Mouse (Mus musculus) liver, embryonic 13.5 days (tissue): ENCODE data around the gene Srrm1. TPM values are rescaled to one million over a fixed set of nuclear protein-coding genes. Genes with fewer than 3 reads are reported as not detected.

Source experiments
- ATAC-seq: fragments of 200-750 bp; cut with Nextera tagmentation; 2 replicates; pipeline ENCODE4 v1.8.0; 2017; ENCODE audit warnings: low read depth, mild to moderate bottlenecking, moderate number of reproducible peaks, moderate library complexity
- DNase-seq: peaks from one replicate; pipeline ENCODE4 v3.0.0; 2022
- H3K27ac ChIP-seq: fragments of 300-500 bp; sonication (generic); 2 replicates; pipeline ENCODE4 v1.5.1; 2015; ENCODE audit warnings: moderate library complexity, mild to moderate bottlenecking, inconsistent platforms
- H3K27me3 ChIP-seq: fragments of 300-500 bp; sonication (generic); 2 replicates; pipeline ENCODE4 v1.6.1; 2015; ENCODE audit warnings: mild to moderate bottlenecking, inconsistent platforms
- H3K36me3 ChIP-seq: fragments of 300-500 bp; sonication (generic); 2 replicates; pipeline ENCODE4 v1.6.1; 2015; ENCODE audit warnings: mild to moderate bottlenecking, inconsistent platforms
- H3K4me1 ChIP-seq: fragments of 300-500 bp; sonication (generic); replicated peaks from 2 replicates; pipeline ENCODE4 v1.6.1; 2015; ENCODE audit warnings: inconsistent platforms
- H3K4me2 ChIP-seq: fragments of 300-500 bp; sonication (generic); 2 replicates; pipeline ENCODE4 v1.6.1; 2015; ENCODE audit warnings: inconsistent platforms, mild to moderate bottlenecking, moderate library complexity
- H3K4me3 ChIP-seq: fragments of 300-500 bp; sonication (generic); replicated peaks from 2 replicates; pipeline ENCODE4 v1.5.1; 2015; ENCODE audit warnings: mild to moderate bottlenecking, inconsistent platforms
- H3K9ac ChIP-seq: fragments of 300-500 bp; sonication (generic); 2 replicates; pipeline ENCODE4 v1.6.1; 2015; ENCODE audit warnings: mild to moderate bottlenecking, inconsistent platforms
- H3K9me3 ChIP-seq: fragments of 300-500 bp; sonication (generic); replicated peaks from 2 replicates; pipeline ENCODE4 v1.6.1; 2016; ENCODE audit warnings: inconsistent platforms
- WGBS: fragments of 180-500 bp; shearing (Covaris S2); methylation state at CpG from one replicate; pipeline ENCODE4 v1.1.7; 2015; ENCODE audit not compliant: insufficient replicate concordance; 5-methylcytosine and 5-hydroxymethylcytosine counted together
- polyA plus RNA-seq: library from polyadenylated mRNA; unstranded; fragments of >200 nt; fragmentation: Nextera tagmentation; extraction: Ambion mirVana; gene quantifications from 2 replicates; pipeline ENCODE4 v1.2.1, GENCODE M21; 2015

Gene Srrm1
- polyA plus RNA-seq, 1 experiment from 2014 or later: 159 TPM

DNA sequence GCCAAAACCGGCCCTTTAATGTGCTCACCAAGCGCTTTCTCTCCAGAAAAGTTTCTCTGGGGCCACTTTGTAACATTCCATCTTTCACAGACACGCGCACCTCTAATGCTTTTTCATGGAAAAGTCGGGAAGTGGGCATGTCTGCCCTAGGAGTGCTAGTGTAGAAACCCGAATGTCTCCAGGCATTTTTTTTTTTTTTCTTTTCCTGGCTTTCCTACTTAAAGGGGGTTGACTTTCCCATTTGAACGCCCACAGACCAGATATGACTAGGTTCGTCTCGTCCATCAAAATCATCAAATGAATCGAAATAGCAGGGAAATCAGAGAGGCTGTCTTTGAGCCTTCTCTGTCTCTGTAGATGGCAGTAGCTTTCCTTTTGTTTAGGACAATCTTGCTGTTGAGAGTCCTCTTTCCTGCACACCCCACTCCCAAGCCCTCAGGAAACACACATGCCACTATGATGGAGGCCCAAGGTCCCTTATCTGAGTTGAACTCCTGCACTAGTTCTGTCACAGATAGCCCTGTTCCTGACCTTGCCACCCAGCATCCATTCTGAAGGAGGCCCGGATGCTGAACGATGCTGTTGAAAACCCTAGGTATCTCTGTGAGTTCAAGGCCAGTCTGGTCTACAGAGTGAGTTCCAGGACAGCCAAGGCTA, 801 bp upstream of the Srrm1 start:
- 4% methylated on average over 12 of the region's 12 CpGs for WGBS
- Histone ChIP-seq H3K4me2 (peak overlapping the region; percentile 94), H3K9ac (peak overlapping the region; percentile 77), H3K36me3 (peaks cover 23% of the 10 kb centered on the region), H3K4me1 (peaks cover 52% of the 10 kb centered on the region), H3K27me3 (no peaks in the 10 kb centered on the region), H3K4me3 (peak overlapping the region; percentile 88), H3K9me3 (no peaks in the 10 kb centered on the region), H3K27ac (peak overlapping the region; percentile 99)
- DNase-seq (peak; percentile 59), ATAC-seq (peak; percentile 60)

DNA sequence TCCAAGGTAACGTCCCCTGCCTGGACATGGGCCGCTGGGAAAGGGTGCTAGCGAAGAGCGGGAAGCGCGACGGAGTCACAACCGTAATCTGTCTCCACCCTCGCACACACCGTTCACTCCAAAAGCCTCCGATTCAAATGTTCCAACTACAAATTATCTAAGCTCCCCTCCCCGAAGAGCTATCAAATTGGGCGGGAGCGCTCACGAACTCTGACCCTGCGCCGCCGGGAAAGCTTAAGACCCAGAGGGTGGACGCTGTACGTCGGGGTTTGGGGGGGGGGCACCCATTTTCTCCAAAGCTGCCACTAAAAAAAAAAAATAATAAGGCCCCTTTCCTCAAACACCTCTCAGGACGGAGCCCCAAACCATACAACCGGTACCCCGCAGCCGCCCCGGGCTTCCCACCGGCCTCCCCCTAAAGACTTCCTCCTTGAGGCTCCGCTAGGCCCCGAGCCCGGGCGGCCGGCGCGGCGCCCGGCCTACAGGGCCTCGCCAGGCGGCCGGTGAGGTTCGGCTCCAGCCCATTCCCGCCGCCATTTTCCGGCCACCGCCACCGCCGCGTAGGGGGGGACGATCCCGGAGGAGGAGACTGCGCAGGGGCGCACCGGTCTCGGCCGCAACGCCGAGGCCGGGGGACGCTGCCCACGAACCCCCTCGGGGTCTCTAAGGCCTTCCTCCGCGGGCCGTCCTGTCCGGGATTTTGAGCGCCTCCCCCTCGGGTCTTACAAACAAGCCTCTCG, 625 bp downstream of the Srrm1 start:
- Histone ChIP-seq H3K36me3 (peaks cover 36% of the 10 kb centered on the region), H3K4me3 (peak overlapping the region; percentile 88), H3K27me3 (no peaks in the 10 kb centered on the region), H3K9ac (peak overlapping the region; percentile 98), H3K4me2 (peak overlapping the region; percentile 88), H3K4me1 (peaks cover 55% of the 10 kb centered on the region), H3K9me3 (no peaks in the 10 kb centered on the region), H3K27ac (peak overlapping the region; percentile 96)
- DNase-seq (peak; percentile 44), ATAC-seq (peak; percentile 52)
- under 1% methylated on average over 66 of the region's 67 CpGs for WGBS

DNA sequence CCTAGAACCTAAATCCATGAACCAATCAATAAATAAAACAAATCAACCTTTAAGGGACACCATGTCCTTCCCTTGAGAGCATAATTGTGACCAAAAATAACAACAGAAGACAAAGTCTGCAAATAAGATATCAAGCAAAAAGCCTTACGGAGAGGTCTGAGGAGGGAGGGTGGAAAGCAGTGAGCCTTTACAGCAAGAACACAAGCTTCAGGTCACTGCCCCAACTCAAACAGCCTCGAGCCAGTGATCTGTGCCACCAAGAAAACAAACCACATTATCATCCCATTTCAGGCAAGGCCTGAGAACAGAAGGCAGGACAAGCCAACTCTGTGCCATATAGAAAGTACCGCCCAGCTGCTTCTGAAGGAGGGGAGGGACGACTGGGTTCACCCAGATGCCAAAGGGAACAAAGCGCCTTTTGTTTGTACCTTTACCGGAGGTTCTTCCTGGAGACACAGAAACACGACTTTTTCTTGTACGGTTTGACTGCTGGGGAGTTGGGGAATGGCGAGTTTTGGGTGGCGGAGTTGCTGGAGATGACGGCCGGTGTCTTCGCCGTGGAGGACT, 15.7 kb downstream of the Srrm1 start:
- no peaks in the 10 kb centered on the region for H3K9me3 ChIP-seq
- H3K4me1 ChIP-seq: 0 out of 2 replicates have a peak, but pooled peaks cover 11% of the 10 kb centered on the region
- WGBS: 88% methylated on average over 14 of the region's 14 CpGs
- no peak overlapping the region for H3K4me3 ChIP-seq
- H3K27ac ChIP-seq: no peak overlapping the region
- peaks cover 99% of the 10 kb centered on the region for H3K36me3 ChIP-seq
- ATAC-seq (no peak), DNase-seq (no peak)
- H3K4me2 ChIP-seq: no peak overlapping the region
- H3K9ac ChIP-seq: no peak overlapping the region
- H3K27me3 ChIP-seq: no peaks in the 10 kb centered on the region

DNA sequence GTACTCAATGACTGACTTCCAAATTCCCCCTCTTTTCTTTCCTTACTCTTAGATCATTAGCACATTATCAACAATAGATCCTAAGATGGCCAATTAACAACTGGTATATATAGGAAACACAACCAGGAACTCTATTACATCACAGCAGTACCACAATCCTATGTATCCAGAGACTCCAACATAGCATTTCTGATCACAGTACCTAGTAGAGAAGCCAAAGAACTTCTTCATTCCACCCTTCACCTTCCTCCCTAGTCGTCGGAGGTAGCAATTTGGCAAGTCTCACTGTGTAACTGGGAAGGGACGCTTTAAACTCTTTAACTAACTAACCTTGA, 17.1 kb downstream of the Srrm1 start:
- DNase-seq: no peak
- Histone ChIP-seq H3K4me1 (0 out of 2 replicates have a peak, but pooled peaks cover 11% of the 10 kb centered on the region), H3K36me3 (peaks cover 99% of the 10 kb centered on the region), H3K9ac (no peak overlapping the region), H3K4me2 (no peak overlapping the region), H3K9me3 (no peaks in the 10 kb centered on the region), H3K27me3 (no peaks in the 10 kb centered on the region), H3K27ac (peak overlapping the region; percentile 37), H3K4me3 (no peak overlapping the region)
- WGBS: 86% methylated on average over 3 of the region's 3 CpGs
- no peak for ATAC-seq

DNA sequence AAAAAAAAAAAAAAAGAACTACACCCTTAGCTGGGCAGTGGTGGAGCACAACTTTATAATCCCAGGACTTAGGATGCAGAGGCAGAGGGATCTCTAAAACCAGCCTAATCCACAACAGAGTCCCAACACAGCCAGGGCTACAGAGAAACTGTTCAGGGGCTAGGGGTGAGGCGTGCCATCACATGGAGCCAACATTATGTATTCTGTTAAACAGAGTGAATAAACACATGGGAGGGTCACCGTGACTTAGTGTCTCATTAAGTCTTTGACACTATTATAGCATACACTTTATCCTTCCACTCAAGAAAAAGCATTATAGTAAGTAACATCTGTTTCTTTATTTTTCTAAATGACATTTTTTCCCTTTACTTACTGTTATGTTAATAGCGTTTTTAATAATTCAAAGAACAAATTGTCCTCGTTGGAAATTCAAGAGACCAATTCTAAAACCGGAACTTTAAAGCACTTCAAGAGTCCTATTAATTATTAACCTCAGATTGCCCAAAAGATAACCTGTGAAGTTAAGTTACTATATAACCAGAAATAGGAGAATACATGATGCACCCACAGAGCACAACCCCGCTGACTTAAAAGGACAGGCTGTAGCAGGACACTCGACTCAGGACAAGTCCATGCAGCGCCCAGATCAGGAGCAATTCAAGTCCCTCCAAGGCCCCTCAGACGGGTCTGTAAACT, 17.6 kb downstream of the Srrm1 start:
- Histone ChIP-seq H3K9ac (no peak overlapping the region), H3K36me3 (peaks cover 98% of the 10 kb centered on the region), H3K27ac (peak overlapping the region; percentile 37; the same call in 1 of the 2 replicates), H3K4me3 (no peak overlapping the region), H3K9me3 (no peaks in the 10 kb centered on the region), H3K27me3 (no peaks in the 10 kb centered on the region), H3K4me2 (no peak overlapping the region), H3K4me1 (0 out of 2 replicates have a peak, but pooled peaks cover 11% of the 10 kb centered on the region)
- 82% methylated on average over 9 of the region's 9 CpGs for WGBS
- DNase-seq (no peak), ATAC-seq (peak; percentile 72)

DNA sequence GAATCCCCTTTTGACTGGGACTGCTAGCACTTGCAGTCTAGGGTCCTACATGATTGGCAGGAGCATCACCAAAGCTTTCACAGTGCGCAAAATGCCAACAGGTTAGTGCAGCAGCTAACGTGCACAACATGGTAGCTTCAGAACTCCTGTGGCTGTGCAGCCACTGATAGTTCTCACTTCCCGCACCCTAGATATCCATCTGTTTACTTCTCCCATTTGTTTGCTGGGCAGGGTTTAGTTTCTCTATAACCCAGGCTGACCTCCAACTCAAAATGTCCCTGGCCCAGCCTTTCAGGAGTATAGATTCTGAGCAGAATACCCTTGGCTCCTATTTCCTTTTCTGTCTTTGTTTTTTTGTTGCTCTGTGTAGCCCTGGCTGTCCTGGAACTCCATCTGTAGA, 26.7 kb downstream of the Srrm1 start:
- ATAC-seq (peak; percentile 38; the same call in 1 of the 2 replicates), DNase-seq (no peak)
- Histone ChIP-seq H3K4me2 (no peak overlapping the region), H3K27me3 (no peaks in the 10 kb centered on the region), H3K36me3 (peaks cover 99% of the 10 kb centered on the region), H3K27ac (no peak overlapping the region), H3K9ac (no peak overlapping the region), H3K4me3 (no peak overlapping the region), H3K9me3 (no peaks in the 10 kb centered on the region), H3K4me1 (peaks cover 14% of the 10 kb centered on the region)
- WGBS: 80% methylated on average over 3 of the region's 3 CpGs

DNA sequence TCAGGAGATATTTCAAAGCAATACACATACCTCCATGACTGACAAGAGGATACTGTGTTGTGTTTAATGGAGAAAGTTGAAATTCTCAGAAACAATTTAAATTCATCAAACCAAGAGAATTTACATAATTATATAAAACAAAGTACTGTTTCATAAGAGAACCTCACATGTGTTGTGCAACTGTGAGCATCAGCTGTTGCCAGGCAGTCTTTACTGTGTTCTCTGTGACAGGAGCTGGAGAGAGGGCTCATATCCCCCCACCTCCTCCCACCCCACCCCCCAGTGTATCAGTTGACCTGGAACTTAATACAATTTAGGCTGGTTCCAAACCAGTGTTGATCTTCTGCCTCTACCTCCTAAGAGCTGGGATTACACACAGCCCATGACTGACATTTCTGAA, 27.1 kb downstream of the Srrm1 start:
- Histone ChIP-seq H3K27ac (no peak overlapping the region), H3K4me3 (no peak overlapping the region), H3K9ac (no peak overlapping the region), H3K9me3 (no peaks in the 10 kb centered on the region), H3K4me1 (peaks cover 14% of the 10 kb centered on the region), H3K4me2 (no peak overlapping the region), H3K27me3 (no peaks in the 10 kb centered on the region), H3K36me3 (peaks cover 99% of the 10 kb centered on the region)
- ATAC-seq: peak; percentile 17; the same call in 1 of the 2 replicates
- DNase-seq: no peak

DNA sequence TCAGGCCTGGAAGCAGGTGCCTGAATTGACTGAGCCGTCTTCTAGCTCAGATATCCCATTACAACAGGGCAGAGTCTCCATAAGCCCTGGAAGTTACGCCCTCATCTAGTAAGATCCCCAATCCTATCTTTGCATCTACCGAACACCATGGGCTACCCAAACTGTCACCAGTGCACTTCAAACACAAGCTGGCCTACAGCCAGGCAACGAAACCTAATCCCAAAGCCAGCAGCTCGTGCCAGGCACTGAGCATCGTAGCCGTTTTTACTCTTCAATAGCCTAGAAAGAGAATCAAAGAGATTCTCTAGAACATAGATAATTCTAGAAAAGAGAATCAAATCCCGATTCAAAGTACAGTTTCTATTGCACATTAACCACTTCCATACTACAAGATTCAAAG, 30.1 kb downstream of the Srrm1 start:
- Histone ChIP-seq H3K4me3 (no peak overlapping the region), H3K9me3 (no peaks in the 10 kb centered on the region), H3K27ac (no peak overlapping the region), H3K4me1 (peaks cover 14% of the 10 kb centered on the region), H3K4me2 (no peak overlapping the region), H3K36me3 (peaks cover 100% of the 10 kb centered on the region), H3K27me3 (no peaks in the 10 kb centered on the region), H3K9ac (no peak overlapping the region)
- no peak for ATAC-seq
- WGBS: 88% methylated on average over 8 of the region's 8 CpGs
- DNase-seq: no peak

DNA sequence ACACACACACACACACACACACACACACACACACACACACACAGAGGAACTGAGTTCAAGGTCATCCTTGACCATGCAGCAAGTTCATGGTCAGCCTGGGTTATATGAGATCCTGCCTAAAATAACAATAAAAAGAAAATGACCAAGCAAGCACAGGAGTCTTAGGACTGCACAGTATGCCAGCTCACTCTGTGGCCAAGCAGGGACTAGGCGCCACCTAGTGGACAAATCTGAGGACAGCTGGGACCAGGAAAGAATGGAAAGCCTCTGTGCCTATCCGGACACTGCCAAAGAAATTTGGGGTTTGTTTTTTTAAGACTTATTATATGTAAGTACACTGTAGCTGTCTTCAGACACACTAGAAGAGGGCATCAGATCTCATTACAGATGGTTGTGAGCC, 35.2 kb downstream of the Srrm1 start:
- Histone ChIP-seq H3K4me2 (no peak overlapping the region), H3K9ac (no peak overlapping the region), H3K27me3 (no peaks in the 10 kb centered on the region), H3K4me3 (no peak overlapping the region), H3K27ac (0 out of 2 replicates have a peak overlapping the region, but pooled peaks have one; percentile 44), H3K36me3 (peaks cover 81% of the 10 kb centered on the region), H3K9me3 (peaks cover 9% of the 10 kb centered on the region), H3K4me1 (peaks cover 34% of the 10 kb centered on the region)
- WGBS: 23% methylated on average over 2 of the region's 2 CpGs
- 0 out of 2 replicates have a peak, but pooled peaks have one; percentile 22 for ATAC-seq
- DNase-seq: peak; percentile 58

DNA sequence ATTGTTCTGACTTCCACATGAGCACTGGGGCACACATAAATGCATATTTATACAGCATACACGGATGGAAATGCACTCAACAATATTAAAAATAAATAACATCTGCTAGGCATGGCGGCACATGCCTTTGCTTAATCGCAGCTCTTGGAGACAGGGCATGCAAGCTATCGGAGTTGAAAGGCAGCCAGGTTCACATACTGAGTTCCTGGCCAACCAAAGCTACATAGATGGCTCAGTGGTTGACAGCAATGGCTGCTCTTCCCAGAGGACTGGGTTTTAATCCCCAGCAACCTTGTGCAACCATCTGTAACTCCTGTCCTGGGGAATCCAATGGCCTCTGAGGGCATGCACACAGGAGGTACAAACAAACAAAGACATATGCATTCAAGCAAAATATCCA, 35.6 kb downstream of the Srrm1 start:
- Histone ChIP-seq H3K27me3 (no peaks in the 10 kb centered on the region), H3K4me2 (no peak overlapping the region), H3K4me1 (peaks cover 38% of the 10 kb centered on the region), H3K27ac (peak overlapping the region; percentile 44; the same call in 1 of the 2 replicates), H3K9me3 (peaks cover 9% of the 10 kb centered on the region), H3K36me3 (peaks cover 76% of the 10 kb centered on the region), H3K9ac (no peak overlapping the region), H3K4me3 (no peak overlapping the region)
- ATAC-seq (no peak), DNase-seq (no peak)
- WGBS: 90% methylated on average over 4 of the region's 4 CpGs

DNA sequence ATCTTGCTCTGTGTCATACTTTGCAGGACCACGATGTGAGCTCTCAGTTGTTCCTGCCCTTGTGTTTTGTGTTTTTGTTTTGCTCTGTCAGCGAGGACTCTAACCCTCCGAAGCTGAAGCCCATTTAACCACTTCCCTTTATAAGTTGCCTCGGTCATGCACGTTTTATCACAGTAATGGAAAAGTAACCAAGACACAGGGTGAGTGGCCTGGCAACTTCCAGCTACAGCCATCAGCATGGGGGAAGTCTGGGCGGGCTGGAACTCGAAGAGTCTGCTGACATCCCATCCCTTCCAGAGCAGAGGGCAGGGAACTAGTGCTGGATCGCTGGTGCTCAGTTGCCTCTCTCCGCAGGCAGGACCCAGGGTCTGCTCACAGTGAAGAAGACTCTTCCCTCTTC, 37.8 kb downstream of the Srrm1 start:
- peaks cover 54% of the 10 kb centered on the region for H3K4me1 ChIP-seq
- peak overlapping the region; percentile 96 for H3K27ac ChIP-seq
- H3K9ac ChIP-seq: no peak overlapping the region
- WGBS: 83% methylated on average over 9 of the region's 9 CpGs
- H3K36me3 ChIP-seq: peaks cover 54% of the 10 kb centered on the region
- peak overlapping the region; percentile 76; the same call in 1 of the 2 replicates for H3K4me2 ChIP-seq
- DNase-seq (no peak), ATAC-seq (no peak)
- no peaks in the 10 kb centered on the region for H3K27me3 ChIP-seq
- H3K4me3 ChIP-seq: no peak overlapping the region
- peaks cover 9% of the 10 kb centered on the region for H3K9me3 ChIP-seq
